Mouse (Mus musculus) limb, embryonic 13.5 days (tissue): ENCODE results near the gene Ccdc71l. TPM values are rescaled to one million over a fixed set of nuclear protein-coding genes. Genes with fewer than 3 reads are reported as not detected.

Source experiments
- polyA plus RNA-seq: library from polyadenylated mRNA; unstranded; fragments of >200 nt; fragmentation: Nextera tagmentation; extraction: Ambion mirVana; gene quantifications from 2 replicates; pipeline ENCODE4 v1.2.1, GENCODE M21; 2015

The Ccdc71l gene
- polyA plus RNA-seq, 1 experiment from 2014 or later = 3.2 TPM

Other genes starting within 250 kb of the Ccdc71l start
- gene Pik3cg, start 170.0 kb upstream of the Ccdc71l start, polyA plus RNA-seq = 1.6 and 2.1 TPM in 2 replicates